Mouse (Mus musculus): ENCODE measurements around the gene Enho.

GRCm38 (mm10) chr4:41662723-41663122, 22.6 kb upstream of the Enho start:
- TF ChIP-seq CTCF (IDR thresholded peaks at IDR 0.05): no peak
- TF ChIP-seq EP300 (IDR thresholded peaks at IDR 0.05): no peak

All from lung, postnatal 0 days (tissue).